Mouse (Mus musculus) neural tube, postnatal 0 days (tissue): ENCODE data around the gene Cttnbp2nl. TPM values are rescaled to one million over a fixed set of nuclear protein-coding genes. Genes with fewer than 3 reads are reported as not detected.

Experiments
- polyA plus RNA-seq: library from polyadenylated mRNA; unstranded; fragments of >200 nt; fragmentation: Nextera tagmentation; extraction: Ambion mirVana; gene quantifications from 2 replicates; pipeline ENCODE4 v1.2.1, GENCODE M21; 2015

Gene Cttnbp2nl
- polyA plus RNA-seq: 34.1 and 37.4 TPM in 2 replicates

GRCm38 (mm10) chr3:105052937-105053697, at the start of gene Cttnbp2nl:
Cttnbp2nl (minus strand) TSS chr3:105053146.

GRCm38 (mm10) chr3:105066544-105066943, 13.6 kb upstream of the Cttnbp2nl start, which contains the start of gene 4930564D02Rik:
4930564D02Rik (plus strand) TSS chr3:105066844.

GRCm38 (mm10) chr3:104961066-104962059, 91.6 kb downstream of the Cttnbp2nl start, which contains the start of gene Wnt2b:
Wnt2b (minus strand) TSS chr3:104961921.

Other genes with a start within 250 kb of the Cttnbp2nl start
- gene Mov10, start 234.6 kb downstream of the Cttnbp2nl start, polyA plus RNA-seq: 9.7 and 11.6 TPM in 2 replicates
- 24.8 and 31.7 TPM in 2 replicates for gene St7l, start 189.1 kb downstream of the Cttnbp2nl start, polyA plus RNA-seq
- 89.3 and 96.2 TPM in 2 replicates for gene Capza1, start 188.6 kb downstream of the Cttnbp2nl start, polyA plus RNA-seq
- 0.49 and 0.64 TPM in 2 replicates for gene Wnt2b, start 91.2 kb downstream of the Cttnbp2nl start, polyA plus RNA-seq
- not detected in 2 replicates for gene 4930564D02Rik, start 13.7 kb upstream of the Cttnbp2nl start, polyA plus RNA-seq